Mouse (Mus musculus): ENCODE measurements around the gene Nostrin. TPM values are rescaled to one million over a fixed set of nuclear protein-coding genes. Genes with fewer than 3 reads are reported as not detected.

Gene Nostrin
- polyA plus RNA-seq, 1 experiment from 2014 or later = 0.42 TPM

GRCm38 (mm10) chr2:69215242-69215641 is 79.6 kb downstream of the Nostrin start:
- 91% methylated on average over 7 of the region's 7 CpGs for WGBS
- no peaks in the 10 kb centered on the region for H3K36me3 ChIP-seq (replicated peaks)

GRCm38 (mm10) chr2:69221868-69222416 is 86.3 kb downstream of the Nostrin start:
- H3K9me3 ChIP-seq = no peaks in the 10 kb centered on the region
- DNase-seq (ENCODE audit: low spot score) = no peak
- H3K4me3 ChIP-seq = no peak overlapping the region
- no peaks in the 10 kb centered on the region for H3K4me1 ChIP-seq
- H3K36me3 ChIP-seq (replicated peaks) = no peaks in the 10 kb centered on the region
- no peak overlapping the region for H3K27ac ChIP-seq (replicated peaks)
- WGBS = 50% methylated on average over 5 of the region's 5 CpGs
- H3K27me3 ChIP-seq (replicated peaks; ENCODE audit: low read depth, poor library complexity, severe bottlenecking) = no peaks in the 10 kb centered on the region

More at GRCm38 (mm10) chr2:69215242-69215641, 79.6 kb downstream of the Nostrin start:
- Histone ChIP-seq H3K27ac (replicated peaks) (no peak overlapping the region), H3K4me1 (no peaks in the 10 kb centered on the region), H3K9me3 (no peaks in the 10 kb centered on the region), H3K4me3 (no peak overlapping the region), H3K27me3 (replicated peaks; ENCODE audit: low read depth, poor library complexity, severe bottlenecking) (no peaks in the 10 kb centered on the region)
- no peak for DNase-seq (ENCODE audit: low spot score)

- no peaks in the 10 kb centered on the region for H3K4me1 ChIP-seq
- no peaks in the 10 kb centered on the region for H3K27me3 ChIP-seq (replicated peaks; ENCODE audit: low read depth, poor library complexity, severe bottlenecking)
- no peaks in the 10 kb centered on the region for H3K9me3 ChIP-seq
- WGBS = 84% methylated on average over 10 of the region's 10 CpGs
- DNase-seq (ENCODE audit: low spot score) = no peak
- no peaks in the 10 kb centered on the region for H3K36me3 ChIP-seq (replicated peaks)
- H3K27ac ChIP-seq (replicated peaks) = no peak overlapping the region
- no peak overlapping the region for H3K4me3 ChIP-seq
Observed at GRCm38 (mm10) chr2:69222815-69223214, 87.2 kb downstream of the Nostrin start.

- Histone ChIP-seq H3K4me3 (no peak overlapping the region), H3K27me3 (replicated peaks; ENCODE audit: low read depth, poor library complexity, severe bottlenecking) (no peaks in the 10 kb centered on the region), H3K27ac (replicated peaks) (no peak overlapping the region), H3K9me3 (no peaks in the 10 kb centered on the region), H3K4me1 (no peaks in the 10 kb centered on the region), H3K36me3 (replicated peaks) (no peaks in the 10 kb centered on the region)
- DNase-seq (ENCODE audit: low spot score) = no peak
- WGBS = 74% methylated on average over 2 of the region's 2 CpGs
Observed at GRCm38 (mm10) chr2:69224724-69225123, 89.1 kb downstream of the Nostrin start.

GRCm38 (mm10) chr2:69226876-69227275 is 91.3 kb downstream of the Nostrin start:
- H3K27ac ChIP-seq (replicated peaks) = no peak overlapping the region

GRCm38 (mm10) chr2:69228635-69229034 is 93.0 kb downstream of the Nostrin start:
- no peak overlapping the region for H3K27ac ChIP-seq (replicated peaks)
- no peaks in the 10 kb centered on the region for H3K9me3 ChIP-seq
- no peaks in the 10 kb centered on the region for H3K27me3 ChIP-seq (replicated peaks; ENCODE audit: low read depth, poor library complexity, severe bottlenecking)
- WGBS = 80% methylated on average over 6 of the region's 6 CpGs
- DNase-seq (ENCODE audit: low spot score) = no peak
- no peaks in the 10 kb centered on the region for H3K4me1 ChIP-seq
- no peaks in the 10 kb centered on the region for H3K36me3 ChIP-seq (replicated peaks)
- no peak overlapping the region for H3K4me3 ChIP-seq

More at GRCm38 (mm10) chr2:69226876-69227275, 91.3 kb downstream of the Nostrin start:
- 89% methylated on average over 9 of the region's 9 CpGs for WGBS
- no peak for DNase-seq (ENCODE audit: low spot score)
- Histone ChIP-seq H3K36me3 (replicated peaks) (no peaks in the 10 kb centered on the region), H3K27me3 (replicated peaks; ENCODE audit: low read depth, poor library complexity, severe bottlenecking) (no peaks in the 10 kb centered on the region), H3K4me3 (no peak overlapping the region), H3K4me1 (no peaks in the 10 kb centered on the region), H3K9me3 (no peaks in the 10 kb centered on the region)

GRCm38 (mm10) chr2:69230137-69230536 is 94.5 kb downstream of the Nostrin start:
- Histone ChIP-seq H3K4me3 (no peak overlapping the region), H3K36me3 (replicated peaks) (no peaks in the 10 kb centered on the region), H3K27me3 (replicated peaks; ENCODE audit: low read depth, poor library complexity, severe bottlenecking) (no peaks in the 10 kb centered on the region), H3K9me3 (no peaks in the 10 kb centered on the region), H3K27ac (replicated peaks) (no peak overlapping the region), H3K4me1 (no peaks in the 10 kb centered on the region)
- no peak for DNase-seq (ENCODE audit: low spot score)
- WGBS = 86% methylated on average over 2 of the region's 2 CpGs

- Histone ChIP-seq H3K4me1 (no peaks in the 10 kb centered on the region), H3K9me3 (no peaks in the 10 kb centered on the region), H3K4me3 (no peak overlapping the region), H3K27me3 (replicated peaks; ENCODE audit: low read depth, poor library complexity, severe bottlenecking) (no peaks in the 10 kb centered on the region), H3K36me3 (replicated peaks) (no peaks in the 10 kb centered on the region), H3K27ac (replicated peaks) (no peak overlapping the region)
- no peak for DNase-seq (ENCODE audit: low spot score)
Observed at GRCm38 (mm10) chr2:69232101-69232500, 96.5 kb downstream of the Nostrin start.

- H3K4me3 ChIP-seq = no peak overlapping the region
- DNase-seq (ENCODE audit: low spot score) = no peak
- H3K27me3 ChIP-seq (replicated peaks; ENCODE audit: low read depth, poor library complexity, severe bottlenecking) = no peaks in the 10 kb centered on the region
- 88% methylated on average over 5 of the region's 5 CpGs for WGBS
- H3K9me3 ChIP-seq = no peaks in the 10 kb centered on the region
- no peak overlapping the region for H3K27ac ChIP-seq (replicated peaks)
- H3K36me3 ChIP-seq (replicated peaks) = no peaks in the 10 kb centered on the region
- H3K4me1 ChIP-seq = no peaks in the 10 kb centered on the region
Observed at GRCm38 (mm10) chr2:69234976-69235678, 99.5 kb downstream of the Nostrin start.

Other genes starting within 250 kb of the Nostrin start
- gene Spc25, start 70.4 kb downstream of the Nostrin start, polyA plus RNA-seq (2016; fragmentation: Nextera tagmentation; extraction: Ambion mirVana) = 189 and 199 TPM in 2 replicates
- not detected in 2 replicates for gene G6pc2, start 75.3 kb downstream of the Nostrin start, polyA plus RNA-seq (2016; fragmentation: Nextera tagmentation; extraction: Ambion mirVana)
- gene Abcb11, start 206.8 kb downstream of the Nostrin start, polyA plus RNA-seq (2016; fragmentation: Nextera tagmentation; extraction: Ambion mirVana) = not detected in 2 replicates
- not detected in 2 replicates for gene Dhrs9, start 244.6 kb downstream of the Nostrin start, polyA plus RNA-seq (2016; fragmentation: Nextera tagmentation; extraction: Ambion mirVana)